Mouse (Mus musculus) liver, embryonic 12.5 days (tissue): ENCODE measurements around the gene Cplx3. TPM values are rescaled to one million over a fixed set of nuclear protein-coding genes. Genes with fewer than 3 reads are reported as not detected.
A peak's percentile ranks its signal among the peaks of the same experiment; 100 is the strongest.

Experiments used
- ATAC-seq: fragments of 200-750 bp; cut with Nextera tagmentation; 2 replicates; pipeline ENCODE4 v1.8.0; 2017; ENCODE audit warnings: moderate number of reproducible peaks, mild to moderate bottlenecking, moderate library complexity
- H3K27ac ChIP-seq: fragments of 300-500 bp; sonication (generic); 2 replicates; pipeline ENCODE4 v1.5.1; 2016; ENCODE audit warnings: mild to moderate bottlenecking
- H3K27me3 ChIP-seq: fragments of 300-500 bp; sonication (generic); replicated peaks from 2 replicates; pipeline ENCODE4 v1.6.1; 2016; ENCODE audit warnings: mild to moderate bottlenecking, moderate library complexity
- H3K36me3 ChIP-seq: fragments of 300-500 bp; sonication (generic); 2 replicates; pipeline ENCODE4 v1.6.1; 2016; ENCODE audit warnings: mild to moderate bottlenecking, moderate library complexity
- H3K4me1 ChIP-seq: fragments of 300-500 bp; sonication (generic); 2 replicates; pipeline ENCODE4 v1.6.1; 2016
- H3K4me2 ChIP-seq: fragments of 300-500 bp; sonication (generic); 2 replicates; pipeline ENCODE4 v1.6.1; 2016; ENCODE audit warnings: mild to moderate bottlenecking, moderate library complexity
- H3K4me3 ChIP-seq: fragments of 300-500 bp; sonication (generic); 2 replicates; pipeline ENCODE4 v1.5.1; 2016; ENCODE audit warnings: mild to moderate bottlenecking, moderate library complexity
- H3K9ac ChIP-seq: fragments of 300-500 bp; sonication (generic); 2 replicates; pipeline ENCODE4 v1.6.1; 2016; ENCODE audit warnings: mild to moderate bottlenecking, moderate library complexity
- H3K9me3 ChIP-seq: fragments of 300-500 bp; sonication (generic); replicated peaks from 2 replicates; pipeline ENCODE4 v1.6.1; 2016; ENCODE audit warnings: mild to moderate bottlenecking, moderate library complexity
- WGBS: fragments of 180-500 bp; shearing (Covaris S2); methylation state at CpG from one replicate; pipeline ENCODE4 v1.1.7; 2016; ENCODE audit not compliant: insufficient replicate concordance; 5-methylcytosine and 5-hydroxymethylcytosine counted together
- polyA plus RNA-seq: library from polyadenylated mRNA; unstranded; fragments of >200 nt; fragmentation: Nextera tagmentation; extraction: Ambion mirVana; gene quantifications from 2 replicates; pipeline ENCODE4 v1.2.1, GENCODE M21; 2016

The Cplx3 gene
- polyA plus RNA-seq, 1 experiment from 2014 or later, result not detected

DNA sequence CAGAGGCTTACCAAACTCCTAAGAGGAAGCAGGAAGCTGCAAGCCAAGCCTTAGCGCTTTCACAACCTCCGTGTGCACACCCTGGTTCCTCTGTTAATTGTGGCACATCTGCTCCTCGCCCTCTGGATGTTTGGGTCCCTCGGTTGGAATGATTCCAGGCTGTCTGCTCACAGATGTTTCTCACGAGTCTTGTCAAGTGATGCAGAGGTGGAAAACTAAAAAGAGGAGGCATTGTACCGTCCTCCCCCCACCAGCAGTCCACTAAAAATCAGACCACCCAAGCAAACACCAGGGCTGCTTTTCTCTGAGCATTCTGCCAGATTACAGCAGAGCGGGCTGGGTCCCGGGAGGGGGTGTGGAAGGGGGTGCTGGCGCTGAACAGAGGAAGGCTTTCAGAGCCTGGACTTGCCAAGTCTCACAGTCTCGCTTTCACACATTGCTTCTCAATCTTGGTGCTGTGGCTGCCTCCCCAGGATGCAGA is 40.3 kb downstream of the Cplx3 start:
- no peak overlapping the region for H3K4me3 ChIP-seq
- H3K27me3 ChIP-seq, result no peaks in the 10 kb centered on the region
- 57% methylated on average over 10 of the region's 10 CpGs for WGBS
- H3K36me3 ChIP-seq, result peaks cover 26% of the 10 kb centered on the region
- H3K9me3 ChIP-seq, result no peaks in the 10 kb centered on the region
- peaks cover 44% of the 10 kb centered on the region for H3K4me1 ChIP-seq
- no peak overlapping the region for H3K4me2 ChIP-seq
- ATAC-seq, result no peak
- H3K27ac ChIP-seq, result no peak overlapping the region
- no peak overlapping the region for H3K9ac ChIP-seq

DNA sequence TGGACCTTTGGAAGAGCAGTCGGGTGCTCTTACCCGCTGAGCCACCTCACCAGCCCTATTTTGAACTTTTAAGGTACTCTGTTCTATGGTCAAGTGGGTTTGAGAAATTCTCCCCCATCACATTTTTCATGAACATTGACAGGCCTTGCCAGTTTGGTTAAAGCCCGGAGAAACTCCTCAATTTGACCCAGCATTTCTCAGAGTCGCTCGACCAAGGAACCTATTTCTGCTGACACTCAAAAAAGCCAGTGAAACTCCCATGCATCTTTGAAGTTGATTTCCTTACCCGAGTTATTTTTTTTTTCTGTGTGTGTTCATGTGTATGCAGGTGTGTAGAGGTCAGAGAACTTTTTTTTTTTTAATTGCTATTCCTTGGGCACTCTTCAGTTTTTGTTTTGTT is 41.5 kb downstream of the Cplx3 start:
- peaks cover 21% of the 10 kb centered on the region for H3K36me3 ChIP-seq
- H3K9me3 ChIP-seq, result no peaks in the 10 kb centered on the region
- no peak overlapping the region for H3K4me3 ChIP-seq
- ATAC-seq, result no peak
- H3K9ac ChIP-seq, result no peak overlapping the region
- H3K27ac ChIP-seq, result no peak overlapping the region
- WGBS, result 86% methylated on average over 6 of the region's 6 CpGs
- H3K27me3 ChIP-seq, result no peaks in the 10 kb centered on the region
- no peak overlapping the region for H3K4me2 ChIP-seq
- H3K4me1 ChIP-seq, result peaks cover 51% of the 10 kb centered on the region

DNA sequence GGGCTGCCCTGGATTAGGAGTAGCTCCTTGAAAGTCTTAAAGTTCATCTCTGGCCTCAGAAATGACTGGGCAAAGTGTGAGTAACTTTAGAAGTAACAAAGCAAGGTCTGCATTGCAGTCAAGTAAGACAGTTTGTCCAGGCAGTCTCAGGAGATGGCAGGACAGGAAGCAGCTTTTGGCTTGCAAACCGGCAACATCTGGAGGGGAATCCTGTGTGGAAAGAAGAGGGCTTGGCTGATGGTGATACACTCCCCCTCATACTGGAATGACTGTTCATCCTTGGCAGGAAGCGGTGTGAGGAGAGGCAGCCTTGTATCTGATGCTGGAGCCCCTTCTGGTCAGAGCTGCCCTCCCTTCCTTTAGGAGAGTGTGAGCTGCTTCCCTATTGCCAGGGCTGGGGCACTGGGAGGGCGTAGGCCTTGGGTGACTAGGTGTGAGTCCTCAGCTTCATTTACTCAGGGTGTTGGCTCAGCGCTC is 43.1 kb downstream of the Cplx3 start:
- H3K36me3 ChIP-seq, result peaks cover 4% of the 10 kb centered on the region
- WGBS, result 44% methylated on average over 4 of the region's 4 CpGs
- no peak overlapping the region for H3K9ac ChIP-seq
- no peak for ATAC-seq
- no peak overlapping the region for H3K4me3 ChIP-seq
- peaks cover 4% of the 10 kb centered on the region; the same call in 1 of the 2 replicates for H3K27me3 ChIP-seq
- H3K4me1 ChIP-seq, result peaks cover 51% of the 10 kb centered on the region
- H3K27ac ChIP-seq, result peak overlapping the region; percentile 61; the same call in 1 of the 2 replicates
- no peaks in the 10 kb centered on the region for H3K9me3 ChIP-seq
- peak overlapping the region; percentile 83 for H3K4me2 ChIP-seq

DNA sequence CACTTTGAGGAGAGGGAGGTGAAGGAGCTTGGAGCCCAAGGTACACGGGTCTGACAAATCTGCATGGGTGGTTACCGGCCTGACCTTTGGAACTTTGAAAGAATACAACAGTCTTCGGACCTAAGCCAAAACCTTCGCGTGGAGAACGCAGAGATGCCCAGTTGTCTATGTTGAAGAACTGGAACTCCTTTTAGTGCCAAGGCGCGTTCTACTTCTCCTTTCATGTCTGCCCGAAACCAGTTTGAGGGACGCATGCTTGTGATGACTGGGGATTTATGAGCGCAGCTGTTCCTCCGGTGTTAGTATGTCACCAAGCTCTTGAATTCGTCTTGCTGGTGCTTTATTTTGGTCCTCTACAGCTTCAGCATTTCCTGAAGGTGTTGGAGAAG is 44.4 kb downstream of the Cplx3 start:
- H3K4me3 ChIP-seq, result peak overlapping the region; percentile 68
- WGBS, result 69% methylated on average over 13 of the region's 13 CpGs
- peaks cover 48% of the 10 kb centered on the region for H3K4me1 ChIP-seq
- ATAC-seq, result no peak
- H3K27me3 ChIP-seq, result peaks cover 4% of the 10 kb centered on the region; the same call in 1 of the 2 replicates
- H3K36me3 ChIP-seq, result no peaks in the 10 kb centered on the region
- peak overlapping the region; percentile 61 for H3K27ac ChIP-seq
- no peaks in the 10 kb centered on the region for H3K9me3 ChIP-seq
- H3K4me2 ChIP-seq, result peak overlapping the region; percentile 83
- peak overlapping the region; percentile 70 for H3K9ac ChIP-seq

DNA sequence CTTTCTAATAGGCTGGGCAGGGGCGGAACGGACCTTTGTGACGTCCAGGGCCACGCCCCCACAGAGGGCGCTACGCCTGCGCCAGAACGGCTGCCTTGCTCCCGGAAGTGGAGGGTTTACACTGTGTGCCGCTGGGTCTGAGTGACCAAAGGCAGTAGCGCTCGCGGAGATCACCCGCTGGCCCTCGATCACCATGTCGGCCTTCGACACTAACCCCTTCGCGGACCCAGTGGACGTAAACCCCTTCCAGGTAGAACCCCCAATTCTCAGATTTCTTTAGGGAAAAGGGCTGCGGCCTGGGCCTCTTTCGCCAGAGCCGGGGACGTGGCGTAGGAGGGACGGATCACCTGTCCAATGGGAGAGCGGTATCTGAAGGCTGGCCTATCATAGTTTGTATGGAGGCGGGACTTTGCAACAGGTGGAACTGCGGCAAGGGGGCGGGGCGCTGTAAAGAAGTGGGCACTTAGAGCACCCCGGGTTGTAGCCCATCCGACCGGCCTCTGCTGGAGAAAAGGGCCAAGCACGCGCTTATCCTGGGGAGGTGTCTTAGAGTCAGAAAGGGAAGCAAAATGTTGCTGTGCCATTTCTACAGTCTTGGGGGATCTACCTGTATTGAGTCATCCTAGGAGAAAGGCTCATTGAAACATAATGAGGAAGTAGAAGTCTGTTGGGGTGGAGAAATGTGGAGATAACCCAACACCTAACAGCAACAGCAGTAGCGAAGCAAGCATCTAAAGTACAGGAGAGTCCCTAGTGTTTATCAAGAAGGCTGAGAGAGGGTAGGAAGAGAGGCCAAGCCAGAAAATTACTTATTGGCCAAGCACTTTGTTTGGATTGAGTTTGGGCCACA is 45.0 kb downstream of the Cplx3 start, which contains the start of gene Scamp2:
TSS of gene Scamp2 (plus strand) at position 83 of the 850 bp plus-strand sequence.
- H3K27ac ChIP-seq, result peak within 1 kb of the TSS; percentile 63
- peak within 1 kb of the TSS; percentile 68 for H3K4me3 ChIP-seq
- ATAC-seq, result peak; percentile 99
- peak within 1 kb of the TSS; percentile 83 for H3K4me2 ChIP-seq
- peak within 1 kb of the TSS; percentile 70 for H3K9ac ChIP-seq
- H3K4me1 ChIP-seq, result peaks cover 47% of the 10 kb centered on the region
- peaks cover 4% of the 10 kb centered on the region; the same call in 1 of the 2 replicates for H3K27me3 ChIP-seq
- H3K36me3 ChIP-seq, result no peaks in the 10 kb centered on the region
- WGBS, result under 1% methylated on average over 37 of the region's 37 CpGs
- H3K9me3 ChIP-seq, result no peaks in the 10 kb centered on the region

DNA sequence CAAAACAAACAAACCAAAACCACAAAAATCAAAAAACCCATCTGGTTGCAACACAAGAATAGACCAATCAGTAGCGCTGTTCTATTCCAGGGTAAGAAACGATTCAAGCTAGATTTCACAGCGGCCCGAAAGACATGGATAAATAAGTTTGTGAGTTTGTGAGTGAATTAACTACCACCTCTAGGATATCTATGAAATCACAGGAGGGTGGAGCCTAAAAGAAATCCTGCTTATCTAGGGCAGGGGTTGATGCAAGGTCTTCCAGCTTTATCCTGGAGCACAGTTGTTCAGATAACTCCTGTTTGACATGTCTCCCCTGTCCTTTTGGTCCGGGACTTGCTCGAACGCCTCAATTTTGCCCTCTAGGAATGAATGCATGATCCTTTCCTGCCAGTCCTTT is 45.8 kb downstream of the Cplx3 start:
- no peak for ATAC-seq
- no peaks in the 10 kb centered on the region for H3K36me3 ChIP-seq
- H3K4me1 ChIP-seq, result peaks cover 40% of the 10 kb centered on the region
- H3K4me2 ChIP-seq, result peak overlapping the region; percentile 83
- peak overlapping the region; percentile 68 for H3K4me3 ChIP-seq
- WGBS, result 25% methylated on average over 7 of the region's 7 CpGs
- H3K27ac ChIP-seq, result peak overlapping the region; percentile 63; the same call in 1 of the 2 replicates
- peaks cover 4% of the 10 kb centered on the region; the same call in 1 of the 2 replicates for H3K27me3 ChIP-seq
- no peaks in the 10 kb centered on the region for H3K9me3 ChIP-seq
- peak overlapping the region; percentile 70; the same call in 1 of the 2 replicates for H3K9ac ChIP-seq

DNA sequence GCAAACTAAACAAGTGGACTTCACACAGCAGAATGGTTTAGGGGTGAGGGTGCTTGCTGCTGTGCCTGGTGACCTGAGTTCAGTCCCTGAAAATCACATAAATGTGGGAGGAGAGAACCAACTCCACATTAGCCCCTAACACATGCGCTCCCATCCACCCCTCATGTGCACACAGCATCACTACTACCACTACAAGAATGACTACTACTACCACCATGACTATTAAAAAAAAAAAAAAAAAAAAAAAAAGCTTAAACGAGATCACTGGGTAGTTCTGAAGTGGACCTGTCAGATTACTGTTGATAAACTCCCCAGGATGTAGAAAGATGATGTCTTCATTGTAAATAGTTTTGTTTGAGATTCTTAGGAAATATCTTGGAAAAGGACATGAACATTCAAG is 46.5 kb downstream of the Cplx3 start:
- Histone ChIP-seq H3K27me3 (peaks cover 4% of the 10 kb centered on the region; the same call in 1 of the 2 replicates), H3K4me2 (no peak overlapping the region), H3K9ac (no peak overlapping the region), H3K36me3 (no peaks in the 10 kb centered on the region), H3K9me3 (no peaks in the 10 kb centered on the region), H3K27ac (no peak overlapping the region), H3K4me1 (peaks cover 36% of the 10 kb centered on the region), H3K4me3 (no peak overlapping the region)
- 48% methylated on average over 2 of the region's 2 CpGs for WGBS
- no peak for ATAC-seq

DNA sequence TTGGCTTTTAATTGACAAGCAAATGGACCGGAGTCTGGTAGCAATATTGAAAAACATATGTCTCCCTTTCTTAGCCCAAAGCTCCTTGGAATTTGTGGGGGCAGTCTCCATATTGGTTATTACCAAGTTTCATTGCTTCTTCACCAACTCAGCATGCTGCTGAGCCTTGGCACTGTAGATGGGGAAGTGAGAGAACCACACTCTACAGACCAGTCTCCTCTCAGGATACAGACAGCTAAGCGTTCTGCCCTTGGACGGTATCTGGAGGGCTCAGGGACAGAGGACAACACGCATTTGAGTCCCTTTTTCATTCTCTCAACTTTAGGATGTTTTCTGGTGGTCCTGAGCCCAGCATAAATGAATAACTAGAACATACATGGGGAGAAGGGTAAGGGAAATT is 47.5 kb downstream of the Cplx3 start:
- H3K9me3 ChIP-seq, result no peaks in the 10 kb centered on the region
- H3K27ac ChIP-seq, result no peak overlapping the region
- H3K4me3 ChIP-seq, result no peak overlapping the region
- H3K4me2 ChIP-seq, result no peak overlapping the region
- peaks cover 32% of the 10 kb centered on the region for H3K4me1 ChIP-seq
- no peak overlapping the region for H3K9ac ChIP-seq
- 65% methylated on average over 4 of the region's 4 CpGs for WGBS
- peaks cover 4% of the 10 kb centered on the region; the same call in 1 of the 2 replicates for H3K27me3 ChIP-seq
- ATAC-seq, result no peak
- H3K36me3 ChIP-seq, result no peaks in the 10 kb centered on the region

DNA sequence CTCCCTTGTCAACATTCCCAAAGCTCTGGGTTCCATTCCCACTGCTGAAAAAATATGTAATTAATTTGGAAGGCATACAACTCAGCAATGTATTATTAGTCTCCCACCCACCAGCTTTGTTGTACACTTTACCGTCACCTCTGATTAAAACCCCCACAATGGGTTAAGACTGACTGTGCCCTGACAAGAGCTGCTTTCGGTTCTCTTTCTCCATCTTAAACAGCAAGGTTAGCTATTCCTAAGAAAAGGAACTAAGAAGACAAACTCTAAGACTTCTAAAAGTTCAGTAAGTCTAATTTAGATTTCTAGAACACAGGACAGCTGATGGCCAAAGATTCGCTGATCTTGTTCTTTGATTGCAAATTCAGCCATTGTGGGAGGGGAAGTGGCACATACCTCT is 48.9 kb downstream of the Cplx3 start:
- no peak for ATAC-seq
- Histone ChIP-seq H3K27ac (no peak overlapping the region), H3K27me3 (peaks cover 4% of the 10 kb centered on the region; the same call in 1 of the 2 replicates), H3K4me1 (peaks cover 24% of the 10 kb centered on the region), H3K4me2 (no peak overlapping the region), H3K9me3 (no peaks in the 10 kb centered on the region), H3K4me3 (no peak overlapping the region), H3K9ac (no peak overlapping the region), H3K36me3 (no peaks in the 10 kb centered on the region)
- WGBS, result 70% methylated on average over 3 of the region's 3 CpGs

DNA sequence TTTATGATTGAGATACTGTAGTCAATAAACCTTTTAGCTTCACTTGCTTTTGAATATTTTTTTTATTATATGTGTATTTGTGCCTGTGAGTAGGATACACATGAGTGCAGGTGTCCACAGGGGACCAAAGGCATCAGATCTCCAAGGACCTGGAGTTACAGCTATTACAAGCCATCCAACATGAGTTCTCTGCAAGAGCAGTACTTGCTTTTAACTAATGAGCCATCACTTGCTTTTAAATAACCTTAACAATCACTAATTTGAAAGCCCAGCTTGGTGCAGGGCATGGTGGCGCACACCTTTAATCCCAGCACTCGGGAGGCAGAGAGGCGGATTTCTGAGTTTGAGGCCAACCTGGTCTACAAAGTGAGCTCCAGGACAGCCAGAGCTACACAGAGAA is 51.3 kb downstream of the Cplx3 start:
- no peak overlapping the region for H3K4me2 ChIP-seq
- no peak overlapping the region for H3K27ac ChIP-seq
- ATAC-seq, result no peak
- peaks cover 4% of the 10 kb centered on the region; the same call in 1 of the 2 replicates for H3K27me3 ChIP-seq
- H3K4me1 ChIP-seq, result peaks cover 22% of the 10 kb centered on the region
- 68% methylated on average over 3 of the region's 3 CpGs for WGBS
- H3K36me3 ChIP-seq, result no peaks in the 10 kb centered on the region; the same call in 1 of the 2 replicates
- H3K9ac ChIP-seq, result no peak overlapping the region
- no peaks in the 10 kb centered on the region for H3K9me3 ChIP-seq
- H3K4me3 ChIP-seq, result no peak overlapping the region

DNA sequence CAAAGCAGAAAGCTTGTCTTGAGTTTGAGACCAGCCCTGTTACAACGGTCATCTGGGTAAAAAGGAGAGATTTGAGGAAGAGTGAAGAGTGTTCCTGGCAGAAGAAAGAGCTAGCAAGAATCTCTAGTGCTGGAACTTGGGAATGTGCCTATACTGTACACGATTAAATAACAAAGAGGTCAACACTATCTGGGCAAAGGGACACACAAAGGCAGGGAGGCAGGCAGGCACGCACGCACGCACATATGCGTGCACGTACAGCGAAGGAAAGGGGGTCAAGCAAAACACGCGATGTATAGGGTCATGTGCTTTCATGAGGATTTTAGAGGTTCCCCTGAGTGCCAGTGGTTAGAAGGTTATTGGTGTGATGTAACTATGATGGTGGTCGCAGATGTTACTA is 53.0 kb downstream of the Cplx3 start:
- Histone ChIP-seq H3K4me2 (peak overlapping the region; percentile 79), H3K27me3 (no peaks in the 10 kb centered on the region), H3K27ac (no peak overlapping the region), H3K9me3 (no peaks in the 10 kb centered on the region), H3K4me1 (peaks cover 28% of the 10 kb centered on the region), H3K36me3 (peaks cover 14% of the 10 kb centered on the region), H3K9ac (no peak overlapping the region), H3K4me3 (no peak overlapping the region; the same call in 1 of the 2 replicates)
- no peak; the same call in 1 of the 2 replicates for ATAC-seq
- WGBS, result 73% methylated on average over 11 of the region's 11 CpGs
